Mouse (Mus musculus): Measurements from ENCODE around the gene Cyp8b1. TPM values are rescaled to one million over a fixed set of nuclear protein-coding genes. Genes with fewer than 3 reads are reported as not detected.

Cyp8b1 gene
- total and polyA plus RNA-seq, 3 experiments = not detected

- Histone ChIP-seq H3K27me3 (ENCODE audit: control insufficient read depth in 1 of 2, insufficient read depth in 2 of 2, low read length in 2 of 2) (no peaks in the 10 kb centered on the region; a peak in 1 of 4 replicates), H3K4me1 (ENCODE audit: control insufficient read depth in 1 of 2, insufficient read depth in 2 of 2, low read length in 2 of 2) (0 out of 4 replicates have a peak, but pooled peaks cover 0 to under 1% of the 10 kb centered on the region in 2 experiments), H3K36me3 (ENCODE audit: control insufficient read depth in 1 of 2, insufficient read depth in 2 of 2, low read length in 2 of 2) (no peaks in the 10 kb centered on the region), H3K4me3 (ENCODE audit: control insufficient read depth in 1 of 2, insufficient read depth in 1 of 2, low read depth in 2 of 2, low read length in 2 of 2) (no peak overlapping the region), H3K27ac (ENCODE audit: control insufficient read depth, low read depth, low read length) (no peak overlapping the region), H3K9ac (ENCODE audit: control insufficient read depth, low read depth, low read length, poor library complexity, severe bottlenecking) (no peak overlapping the region), H3K79me2 (ENCODE audit: control insufficient read depth, insufficient read depth, low read length, poor library complexity) (no peaks in the 10 kb centered on the region), H3K9me3 (replicated peaks; ENCODE audit: insufficient read depth, low read length) (no peaks in the 10 kb centered on the region)
- no peak for DNase-seq (ENCODE audit: low read depth, low spot score)
- TF ChIP-seq MAFK (IDR thresholded peaks at IDR 0.05; ENCODE audit: borderline replicate concordance, low read depth, low read length) (no peak), CTCF (IDR thresholded peaks at IDR 0.05 in 2 of 3, conservative IDR thresholded peaks at IDR 0.05 in 1 of 3; ENCODE audit: control insufficient read depth in 1 of 3, insufficient read depth in 1 of 3, low read depth in 2 of 3, low read length in 3 of 3, poor library complexity in 1 of 3, severe bottlenecking in 1 of 3) (no peak), TAL1 (IDR thresholded peaks at IDR 0.05; ENCODE audit: low read length) (no peak), MYC (IDR thresholded peaks at IDR 0.05; ENCODE audit: low read depth, low read length) (no peak), ZNF384 (IDR thresholded peaks at IDR 0.05; ENCODE audit: low read depth, low read length) (no peak), GATA1 (IDR thresholded peaks at IDR 0.05; ENCODE audit: low read depth, low read length) (no peak), E2F4 (IDR thresholded peaks at IDR 0.05; ENCODE audit: borderline replicate concordance, low read depth, low read length) (no peak), KAT2A (conservative IDR thresholded peaks at IDR 0.05; ENCODE audit: low read depth, low read length) (no peak)
These were observed 1.8 kb downstream of the Cyp8b1 start for GRCm38 (mm10) chr9:121914226-121914757.

- no peak for TF ChIP-seq ZNF384 (IDR thresholded peaks at IDR 0.05; ENCODE audit: low read depth, low read length)
- Histone ChIP-seq H3K9ac (ENCODE audit: control insufficient read depth, low read depth, low read length, poor library complexity, severe bottlenecking) (no peak overlapping the region), H3K27me3 (ENCODE audit: control insufficient read depth in 1 of 2, insufficient read depth in 2 of 2, low read length in 2 of 2) (no peaks in the 10 kb centered on the region; a peak in 1 of 4 replicates), H3K9me3 (replicated peaks; ENCODE audit: insufficient read depth, low read length) (no peaks in the 10 kb centered on the region), H3K27ac (ENCODE audit: control insufficient read depth, low read depth, low read length) (no peak overlapping the region), H3K79me2 (ENCODE audit: control insufficient read depth, insufficient read depth, low read length, poor library complexity) (no peaks in the 10 kb centered on the region), H3K4me1 (ENCODE audit: control insufficient read depth in 1 of 2, insufficient read depth in 2 of 2, low read length in 2 of 2) (no peaks in the 10 kb centered on the region), H3K36me3 (ENCODE audit: control insufficient read depth in 1 of 2, insufficient read depth in 2 of 2, low read length in 2 of 2) (no peaks in the 10 kb centered on the region), H3K4me3 (ENCODE audit: control insufficient read depth in 1 of 2, insufficient read depth in 1 of 2, low read depth in 2 of 2, low read length in 2 of 2) (no peak overlapping the region)
- DNase-seq (ENCODE audit: low read depth, low spot score) = no peak
These were observed 3.3 kb downstream of the Cyp8b1 start for GRCm38 (mm10) chr9:121912786-121913185.

- no peaks in the 10 kb centered on the region; a peak in 1 of 4 replicates for H3K27me3 ChIP-seq (ENCODE audit: control insufficient read depth in 1 of 2, insufficient read depth in 2 of 2, low read length in 2 of 2)
- DNase-seq (ENCODE audit: low read depth, low spot score) = no peak
- no peak overlapping the region for H3K9ac ChIP-seq (ENCODE audit: control insufficient read depth, low read depth, low read length, poor library complexity, severe bottlenecking)
- H3K4me3 ChIP-seq (ENCODE audit: control insufficient read depth in 1 of 2, insufficient read depth in 1 of 2, low read depth in 2 of 2, low read length in 2 of 2) = no peak overlapping the region
- no peak for TF ChIP-seq GATA1 (IDR thresholded peaks at IDR 0.05; ENCODE audit: low read depth, low read length)
- TF ChIP-seq MYC (IDR thresholded peaks at IDR 0.05; ENCODE audit: low read depth, low read length) = no peak
- no peak for TF ChIP-seq ZNF384 (IDR thresholded peaks at IDR 0.05; ENCODE audit: low read depth, low read length)
- no peak for TF ChIP-seq MEF2A (IDR thresholded peaks at IDR 0.05; ENCODE audit: extremely low read depth, insufficient replicate concordance, low read depth, low read length, poor library complexity, severe bottlenecking)
- TF ChIP-seq TCF12 (IDR thresholded peaks at IDR 0.05; ENCODE audit: low read depth, low read length) = no peak
- no peak for TF ChIP-seq POLR2A (IDR thresholded peaks at IDR 0.05; ENCODE audit: control insufficient read depth in 1 of 2, insufficient read depth in 1 of 2, low read depth in 1 of 2, low read length in 2 of 2, poor library complexity in 1 of 2)
- TF ChIP-seq CHD2 (IDR thresholded peaks at IDR 0.05; ENCODE audit: low read length) = no peak
- no peaks in the 10 kb centered on the region for H3K79me2 ChIP-seq (ENCODE audit: control insufficient read depth, insufficient read depth, low read length, poor library complexity)
- no peaks in the 10 kb centered on the region for H3K4me1 ChIP-seq (ENCODE audit: control insufficient read depth in 1 of 2, insufficient read depth in 2 of 2, low read length in 2 of 2)
- H3K27ac ChIP-seq (ENCODE audit: control insufficient read depth, low read depth, low read length) = no peak overlapping the region
- no peaks in the 10 kb centered on the region for H3K36me3 ChIP-seq (ENCODE audit: control insufficient read depth in 1 of 2, insufficient read depth in 2 of 2, low read length in 2 of 2)
- H3K9me3 ChIP-seq (replicated peaks; ENCODE audit: insufficient read depth, low read length) = no peaks in the 10 kb centered on the region
These were observed 4.9 kb downstream of the Cyp8b1 start for GRCm38 (mm10) chr9:121911196-121911595.
